Mouse (Mus musculus): Measurements from ENCODE around the gene Klf3.

The Klf3 gene

DNA sequence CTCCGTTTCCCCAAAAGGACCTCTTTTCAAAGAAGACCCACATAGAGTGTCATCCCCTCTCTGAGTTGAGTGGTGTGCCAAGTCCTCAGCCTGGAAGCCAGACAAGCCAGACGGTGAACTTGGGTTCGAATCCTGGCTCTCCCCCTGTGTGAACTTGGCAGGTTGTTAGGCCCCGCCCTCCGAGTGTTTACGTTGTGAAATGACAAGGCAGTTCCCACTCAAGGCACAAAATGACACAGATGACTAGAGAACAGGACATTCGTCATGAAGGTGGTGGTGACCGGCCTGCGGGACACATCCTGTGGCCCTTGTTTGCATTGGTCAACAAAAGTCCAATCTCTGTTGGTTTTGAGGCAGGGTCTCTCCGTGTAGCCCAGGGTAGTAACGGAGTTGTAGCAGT is 6.7 kb downstream of the Klf3 start:
- DNase-seq (ENCODE audit: low spot score in 2 of 2): no peak

DNA sequence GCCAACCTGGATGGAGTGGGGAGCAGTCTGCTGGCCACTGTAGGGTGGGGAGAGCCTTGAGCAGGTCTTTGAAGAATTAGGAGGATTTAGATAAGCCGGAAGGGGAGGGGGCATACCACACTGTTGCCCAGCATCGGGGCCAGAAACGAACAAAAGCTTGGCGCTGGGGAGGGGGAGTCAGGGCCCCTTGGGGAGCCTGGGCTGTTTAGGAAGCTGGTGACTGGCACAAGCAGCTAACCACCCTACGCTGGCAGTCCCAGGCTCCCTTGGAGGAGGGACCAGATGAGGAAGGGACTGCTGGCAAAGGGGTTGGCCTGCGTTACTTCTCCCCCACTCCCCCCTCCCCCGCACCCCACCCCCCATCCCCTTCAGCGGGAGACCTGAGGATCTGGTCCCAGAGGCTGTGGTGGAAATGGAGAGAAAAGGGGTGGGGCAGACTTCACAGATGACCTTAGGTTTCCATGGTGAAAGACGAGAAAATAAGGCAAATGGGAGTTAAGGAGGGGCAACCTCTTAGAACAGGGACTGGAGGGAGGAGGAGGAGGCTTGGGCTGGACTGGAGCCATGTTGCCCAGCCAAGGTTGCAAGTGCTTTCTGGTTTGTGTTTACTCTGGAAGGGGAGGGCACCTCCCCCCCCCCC is 7.8 kb downstream of the Klf3 start:
- DNase-seq (ENCODE audit: low spot score in 2 of 2): no peak

DNA sequence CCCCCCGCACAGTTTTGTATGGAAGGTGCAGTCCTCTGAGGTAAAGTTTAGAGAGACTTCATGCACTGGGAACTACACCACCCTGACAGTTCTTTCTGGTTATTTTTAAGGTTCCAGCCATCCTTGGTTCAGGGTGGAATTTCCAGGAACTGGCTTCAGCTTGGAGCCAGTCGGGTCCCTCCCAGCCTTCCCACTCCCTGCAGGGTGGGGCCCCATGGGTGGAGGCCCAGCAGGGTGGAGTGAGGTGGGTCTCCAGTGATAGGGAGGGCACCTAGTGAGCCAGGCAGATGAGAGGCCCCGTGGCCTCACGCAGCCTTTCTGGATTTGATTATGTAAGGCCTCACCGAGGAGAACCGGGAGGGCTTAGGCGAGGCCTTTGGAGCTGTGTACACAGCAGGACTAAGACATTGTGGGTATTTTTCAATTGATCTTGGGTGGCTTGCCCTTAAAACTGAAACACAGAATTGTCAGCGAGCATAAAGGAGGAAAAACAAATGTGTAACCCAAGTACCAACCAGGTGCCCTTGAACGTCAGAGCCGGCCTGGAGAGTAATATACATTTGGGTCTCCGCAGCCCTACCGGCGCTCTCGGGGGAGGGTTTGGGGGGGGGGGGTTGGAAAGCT is 8.4 kb downstream of the Klf3 start:
- DNase-seq (ENCODE audit: low spot score in 2 of 2): no peak

DNA sequence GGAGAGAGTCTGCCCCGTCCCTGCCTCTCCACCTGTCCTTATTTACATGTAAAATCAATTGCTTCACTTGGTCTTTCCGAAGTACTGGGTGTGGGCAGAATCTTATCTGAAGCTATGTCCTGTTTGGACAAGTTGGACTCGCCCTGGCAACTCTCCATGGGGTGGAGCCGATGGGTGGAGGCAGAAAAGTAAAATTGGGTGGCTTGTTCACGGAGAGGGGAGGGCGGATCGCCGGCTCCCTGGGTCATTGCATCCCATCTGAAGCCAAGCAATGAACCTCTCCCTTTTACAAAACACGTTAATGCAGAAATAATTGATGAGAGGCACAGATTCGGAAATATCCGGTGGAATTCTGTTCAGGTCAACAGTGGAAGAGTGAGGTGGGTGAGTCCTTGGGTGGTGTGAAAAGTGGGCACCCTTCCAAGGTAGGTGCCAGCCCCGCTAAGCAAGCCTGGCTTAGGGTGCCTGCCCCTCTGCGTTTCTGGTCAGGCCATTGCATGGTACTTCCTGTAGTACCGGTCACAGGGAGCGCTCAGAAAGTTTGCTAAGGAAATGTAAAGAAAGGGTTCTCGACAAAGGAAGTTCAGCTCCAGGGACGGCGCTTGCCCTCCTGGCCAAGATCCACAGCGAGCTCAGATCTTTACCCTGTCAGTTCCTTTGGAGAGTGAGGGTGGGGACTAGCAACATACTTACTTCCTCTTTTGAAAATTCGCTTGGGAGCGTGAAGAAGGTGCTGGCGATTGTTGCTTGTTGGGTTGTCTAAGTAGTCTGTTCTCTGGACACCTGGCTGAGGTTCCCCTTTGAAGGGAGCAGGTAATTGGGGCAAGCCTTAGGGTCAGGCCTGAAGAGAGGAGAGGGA is 9.2 kb downstream of the Klf3 start:
- DNase-seq (ENCODE audit: low spot score in 2 of 2): no peak

DNA sequence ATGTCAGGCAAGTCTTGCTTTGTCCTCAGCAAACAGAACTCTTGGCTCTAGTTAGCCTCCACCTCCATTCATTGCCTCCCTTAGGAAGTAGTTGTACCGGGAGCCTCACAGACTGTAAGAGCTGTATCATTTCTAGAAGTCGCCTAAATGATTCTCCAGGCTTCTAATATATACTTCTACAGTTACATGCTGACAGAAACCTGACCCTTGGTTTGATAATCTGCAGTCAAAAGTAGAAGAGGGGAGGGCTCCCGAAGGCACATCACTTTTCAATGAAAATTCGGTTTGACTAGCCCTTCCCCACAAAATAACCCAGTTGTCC is 9.8 kb downstream of the Klf3 start:
- no peak for DNase-seq (ENCODE audit: low spot score in 2 of 2)

DNA sequence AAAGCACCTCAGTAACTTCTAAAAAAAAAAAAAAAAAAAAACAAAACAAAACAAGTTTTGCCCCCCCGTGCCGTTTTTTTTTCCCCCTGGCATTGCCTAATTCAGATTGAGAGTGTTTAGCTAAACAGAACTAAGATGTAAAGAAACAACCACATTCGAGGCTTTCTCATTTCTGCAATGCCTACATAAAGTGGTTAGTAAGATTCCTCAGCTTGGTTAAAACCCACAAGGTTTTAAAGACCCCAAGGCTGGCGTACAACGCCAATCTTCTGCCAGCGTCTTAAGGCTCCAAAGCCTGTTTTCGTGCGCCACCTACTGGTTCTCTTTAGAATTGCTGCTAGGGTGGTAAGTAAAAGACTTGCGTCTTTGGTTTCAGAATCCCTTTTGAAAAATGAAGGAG is 10.2 kb downstream of the Klf3 start:
- DNase-seq (ENCODE audit: low spot score in 2 of 2): peak in 1 of 2 experiments; percentile 63

DNA sequence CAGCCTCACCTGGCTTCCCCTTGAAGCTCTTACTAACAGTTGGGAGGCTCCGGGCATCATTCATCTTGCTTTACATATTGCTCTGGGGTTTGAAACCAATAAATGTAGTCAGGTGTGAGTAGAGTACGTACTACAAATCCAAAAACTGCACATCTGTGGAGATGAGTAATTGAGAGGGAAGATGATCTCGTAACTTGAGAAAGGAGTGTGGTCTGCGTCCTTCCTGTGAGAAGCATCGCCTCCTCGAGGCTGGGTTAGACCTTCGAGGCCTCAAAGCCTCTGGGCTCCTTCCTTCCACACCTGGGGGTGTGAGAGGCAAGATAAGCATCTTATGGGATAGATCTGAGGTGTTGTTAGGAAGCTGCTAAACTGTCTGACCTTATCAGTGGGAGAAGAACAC is 11.2 kb downstream of the Klf3 start:
- DNase-seq (ENCODE audit: low spot score in 2 of 2): no peak

DNA sequence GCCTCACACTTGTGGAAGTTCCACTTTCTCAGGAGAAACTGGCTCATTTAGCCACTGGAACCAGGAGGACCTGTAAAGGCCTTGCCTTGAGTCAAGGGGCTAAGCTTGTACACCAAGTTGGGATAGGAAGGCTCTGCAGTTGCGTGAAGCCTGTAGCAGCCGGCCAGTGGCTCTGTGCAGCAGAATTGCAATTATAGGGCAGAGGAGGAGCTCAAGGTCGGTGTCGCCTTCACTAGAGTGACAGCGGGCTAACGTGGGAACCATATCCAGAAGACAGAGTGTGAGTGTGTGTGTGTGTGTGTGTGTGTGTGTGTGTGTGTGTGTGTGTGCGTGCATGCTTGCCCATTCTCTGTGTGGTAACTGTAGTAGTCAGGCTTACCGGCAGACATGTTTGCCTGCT is 12.4 kb downstream of the Klf3 start:
- DNase-seq (ENCODE audit: low spot score in 2 of 2): no peak

DNA sequence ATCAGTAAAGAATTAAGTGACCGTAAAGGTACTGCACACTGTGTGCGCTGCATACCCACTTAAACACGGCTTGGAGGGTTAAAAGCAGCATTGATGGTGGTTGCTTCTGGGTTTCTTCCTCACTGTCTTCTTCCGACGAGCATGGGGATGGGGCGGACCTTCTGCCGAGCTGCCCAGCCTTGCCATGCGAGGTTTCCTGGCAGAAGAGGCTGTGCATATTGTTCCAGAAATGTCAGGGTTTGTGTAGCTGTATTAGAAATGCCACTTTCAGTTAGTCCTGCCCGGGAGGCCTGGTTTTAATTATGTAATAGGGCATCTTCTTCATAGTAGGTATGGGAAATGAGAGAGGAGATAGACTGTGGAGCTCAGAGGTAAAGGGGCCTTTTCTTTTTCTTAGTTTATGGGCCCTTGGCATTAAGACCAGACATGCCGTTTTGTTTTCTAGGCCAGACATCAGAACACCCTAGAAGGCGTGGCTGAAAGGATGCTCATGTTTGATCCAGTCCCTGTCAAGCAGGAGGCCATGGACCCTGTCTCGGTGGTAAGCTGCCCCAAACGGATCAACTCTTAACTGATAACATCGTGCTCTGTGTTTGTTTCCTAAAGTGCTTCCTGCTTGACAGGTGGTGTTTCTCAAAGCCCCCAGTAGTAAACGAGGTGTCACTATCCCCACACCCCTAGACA is 13.2 kb downstream of the Klf3 start:
- DNase-seq (ENCODE audit: low spot score in 2 of 2): no peak

DNA sequence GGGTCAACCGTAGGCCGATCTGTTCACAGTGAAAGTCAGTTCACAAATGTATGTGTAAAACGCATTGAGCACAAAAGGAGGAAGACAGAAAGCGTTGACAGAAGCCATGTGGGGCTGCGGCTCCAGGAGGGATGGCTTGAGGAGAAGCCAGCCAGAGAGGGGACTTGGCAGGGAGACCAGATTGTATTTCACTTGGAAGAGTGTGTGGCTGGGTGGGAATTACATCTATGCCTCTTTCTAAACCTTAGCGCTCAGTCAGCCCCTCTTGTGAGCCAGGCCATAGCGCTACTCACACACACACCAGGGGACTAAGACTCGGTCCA is 13.7 kb downstream of the Klf3 start:
- DNase-seq (ENCODE audit: low spot score in 2 of 2): no peak

DNA sequence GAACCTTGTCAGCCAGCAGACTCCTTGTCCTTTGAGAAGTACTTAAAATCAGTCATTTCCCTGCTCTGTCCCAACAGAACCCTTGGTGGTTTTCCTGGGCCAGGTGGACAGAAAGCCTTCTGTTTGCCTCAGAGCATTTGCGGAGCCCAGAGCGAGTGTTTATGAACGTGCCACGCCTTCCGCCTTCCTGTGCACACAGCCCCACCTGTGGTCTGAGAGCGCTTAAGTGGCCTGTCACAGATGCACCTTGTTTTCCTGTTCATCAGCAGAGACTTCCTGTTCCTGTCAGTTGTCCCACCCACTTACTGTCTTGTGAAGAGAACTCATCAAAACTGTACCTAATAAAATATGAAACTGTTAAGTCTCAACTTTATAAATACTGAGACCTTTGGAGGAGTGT is 16.2 kb downstream of the Klf3 start:
- no peak for DNase-seq (ENCODE audit: low spot score in 2 of 2)

DNA sequence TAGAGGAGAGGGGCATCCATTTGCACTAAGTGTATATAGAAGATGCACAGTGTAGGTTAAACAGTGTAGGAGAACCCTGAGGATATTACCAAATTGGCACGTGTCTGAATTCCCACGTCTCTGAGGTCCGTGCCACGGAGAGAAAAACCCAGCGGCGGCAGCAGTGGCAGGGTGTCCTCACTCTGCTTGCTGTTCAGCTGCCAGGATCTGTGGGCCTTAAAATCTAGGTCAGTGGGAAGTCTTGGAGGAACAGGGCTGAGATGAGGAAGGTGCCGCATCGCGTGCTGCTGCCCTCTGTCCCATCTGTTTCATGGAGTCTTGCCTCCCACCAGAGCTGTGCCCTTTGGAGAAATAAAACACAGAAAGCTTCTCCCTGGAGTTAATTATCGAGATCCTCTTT is 16.9 kb downstream of the Klf3 start:
- no peak for DNase-seq (ENCODE audit: low spot score in 2 of 2)

DNA sequence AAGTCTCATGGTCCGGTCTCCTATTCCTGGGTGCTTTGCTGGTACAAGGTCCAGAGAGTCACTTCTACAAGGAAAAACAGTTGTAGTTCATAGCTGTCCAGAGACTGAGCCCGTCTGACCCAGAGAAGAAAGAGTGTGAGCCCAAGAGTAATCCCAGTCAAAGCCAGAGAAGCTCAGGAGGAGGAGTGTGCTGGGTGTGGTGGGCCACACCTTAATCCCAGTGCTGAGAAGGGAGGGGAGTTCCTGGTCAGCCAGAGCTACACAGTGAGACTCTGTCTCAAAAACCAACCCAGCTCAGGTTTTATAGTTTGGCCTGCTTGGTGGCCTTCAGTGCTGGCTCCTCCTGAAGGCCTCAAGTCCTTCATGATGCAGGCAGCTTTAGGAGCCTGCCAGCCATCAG is 18.1 kb downstream of the Klf3 start:
- no peak for DNase-seq (ENCODE audit: low spot score in 2 of 2)

DNA sequence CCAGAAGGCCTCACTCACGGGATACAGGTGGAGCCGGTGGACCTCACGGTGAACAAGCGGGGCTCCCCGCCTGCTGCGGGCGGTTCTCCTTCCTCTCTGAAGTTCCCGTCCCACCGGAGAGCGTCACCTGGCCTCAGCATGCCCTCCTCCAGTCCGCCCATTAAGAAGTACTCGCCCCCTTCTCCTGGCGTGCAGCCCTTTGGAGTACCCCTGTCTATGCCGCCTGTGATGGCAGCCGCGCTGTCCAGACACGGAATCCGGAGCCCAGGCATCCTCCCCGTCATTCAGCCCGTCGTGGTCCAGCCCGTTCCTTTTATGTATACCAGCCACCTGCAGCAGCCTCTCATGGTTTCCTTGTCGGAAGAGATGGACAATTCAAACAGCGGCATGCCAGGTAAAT is 18.8 kb downstream of the Klf3 start:
- DNase-seq (ENCODE audit: low spot score in 2 of 2): no peak

DNA sequence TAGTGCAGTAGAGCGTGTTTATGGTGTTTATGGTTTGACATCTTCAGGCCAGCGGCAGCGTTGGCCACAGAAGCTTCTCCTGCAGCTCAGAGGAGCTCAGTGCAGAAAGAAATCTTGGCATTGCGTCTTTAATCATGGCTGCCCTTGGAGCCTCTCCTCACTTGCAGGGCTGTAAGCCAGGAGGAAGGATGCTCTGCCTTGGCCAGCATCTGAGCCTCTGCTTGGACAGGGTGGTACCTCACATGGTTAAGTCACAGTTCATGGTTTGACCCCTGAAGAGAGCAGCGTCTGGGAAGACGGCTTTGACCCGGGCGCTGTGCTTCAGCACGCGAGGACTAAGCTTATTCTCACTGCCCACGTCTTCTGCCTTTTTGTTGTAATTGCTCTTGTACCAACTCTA is 20.2 kb downstream of the Klf3 start:
- DNase-seq (ENCODE audit: low spot score in 2 of 2): no peak

DNA sequence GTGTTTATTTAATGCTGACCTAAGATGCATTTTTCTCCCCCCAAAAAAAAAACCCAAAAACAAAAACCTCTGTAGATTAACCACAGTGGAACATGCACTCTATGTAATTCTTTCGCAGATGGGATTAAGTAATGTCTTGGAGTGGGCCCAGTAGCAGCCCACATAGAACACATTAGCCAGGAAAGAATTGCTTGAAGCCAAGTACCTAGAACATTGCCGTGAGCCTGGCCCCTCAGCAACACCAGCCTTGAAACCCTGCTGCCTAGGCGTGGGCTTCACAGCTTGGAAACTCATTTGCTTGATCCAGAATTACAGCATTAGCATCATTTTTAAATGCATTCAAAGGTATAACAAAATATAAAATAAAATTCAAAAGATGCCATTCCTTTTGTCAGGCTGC is 21.6 kb downstream of the Klf3 start:
- peak; percentile 52 to 60 for DNase-seq (ENCODE audit: low spot score in 2 of 2)

DNA sequence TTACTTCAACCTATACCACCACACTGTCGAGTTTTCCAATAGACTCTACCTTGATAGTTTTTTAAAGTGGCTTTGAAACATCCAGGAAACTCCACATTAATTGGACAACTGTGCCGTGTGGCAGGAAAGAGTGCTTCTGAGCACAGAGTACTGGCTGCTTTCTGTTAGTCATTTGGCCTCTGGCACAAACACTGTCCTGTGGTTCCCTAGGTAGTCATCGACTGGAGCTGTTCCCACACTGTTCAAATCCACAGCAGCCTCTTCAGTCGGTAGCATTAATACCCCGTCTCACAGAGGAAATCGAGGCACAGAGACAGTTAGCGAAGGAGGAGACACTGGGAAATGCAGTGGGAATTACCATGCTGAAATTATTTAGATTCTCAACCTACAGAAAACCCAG is 22.3 kb downstream of the Klf3 start:
- DNase-seq (ENCODE audit: low spot score in 2 of 2): no peak

DNA sequence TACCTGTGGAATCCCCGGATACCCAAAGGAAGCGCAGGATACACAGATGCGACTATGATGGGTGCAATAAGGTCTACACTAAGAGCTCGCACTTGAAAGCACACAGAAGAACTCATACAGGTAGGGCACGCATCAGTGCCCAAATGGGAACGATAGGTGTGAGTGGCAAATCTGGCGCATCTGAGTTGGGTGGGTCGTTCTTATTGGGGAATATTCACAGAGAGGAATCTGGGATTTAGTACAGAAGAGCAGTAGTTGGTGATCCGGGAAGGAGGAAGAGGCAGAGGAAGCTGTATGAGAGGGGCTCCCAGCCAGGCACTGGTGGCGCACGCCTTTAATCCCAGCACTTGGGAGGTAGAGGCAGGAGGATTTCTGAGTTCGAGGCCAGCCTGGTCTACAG is 24.0 kb downstream of the Klf3 start:
- no peak for DNase-seq (ENCODE audit: low spot score in 2 of 2)

DNA sequence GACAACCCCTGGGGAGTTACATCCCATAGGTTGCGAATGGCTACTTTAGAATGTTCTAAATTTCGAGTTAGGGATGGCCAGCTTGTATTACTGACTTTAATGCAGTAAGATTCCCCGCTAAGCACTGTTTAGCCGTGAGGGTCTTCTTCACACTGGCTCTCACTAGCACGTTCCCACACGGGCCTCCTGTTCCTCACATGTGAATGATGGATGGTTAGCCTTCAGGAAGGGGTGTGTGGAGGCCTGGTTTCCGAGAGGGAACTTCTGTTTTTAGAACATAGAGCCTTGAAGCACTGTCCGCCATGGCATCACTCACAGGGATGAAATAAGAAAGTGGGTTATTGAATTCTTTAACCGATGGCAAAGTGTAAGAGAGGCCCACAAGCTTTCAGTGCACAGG is 25.1 kb downstream of the Klf3 start:
- no peak for DNase-seq (ENCODE audit: low spot score in 2 of 2)

DNA sequence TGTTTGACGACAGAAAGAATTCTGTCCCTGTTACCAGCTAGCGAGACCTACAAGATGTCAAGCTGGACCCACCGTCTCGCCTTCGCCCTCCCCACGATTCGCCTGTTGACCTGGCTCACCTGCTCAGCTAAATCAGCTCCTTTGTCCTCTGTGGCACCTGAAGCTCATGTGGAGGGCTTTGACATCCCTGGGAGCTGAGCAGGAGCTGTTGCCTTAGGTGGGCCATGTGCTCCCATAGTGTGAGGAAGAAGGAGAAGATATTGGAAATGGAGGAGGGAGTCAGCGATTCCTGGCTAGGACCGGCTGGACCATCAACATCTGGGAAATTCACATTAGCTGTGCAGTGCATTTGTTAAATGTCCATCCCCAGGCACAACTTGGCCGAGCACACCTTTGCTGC is 26.4 kb downstream of the Klf3 start:
- no peak for DNase-seq (ENCODE audit: low spot score in 2 of 2)

DNA sequence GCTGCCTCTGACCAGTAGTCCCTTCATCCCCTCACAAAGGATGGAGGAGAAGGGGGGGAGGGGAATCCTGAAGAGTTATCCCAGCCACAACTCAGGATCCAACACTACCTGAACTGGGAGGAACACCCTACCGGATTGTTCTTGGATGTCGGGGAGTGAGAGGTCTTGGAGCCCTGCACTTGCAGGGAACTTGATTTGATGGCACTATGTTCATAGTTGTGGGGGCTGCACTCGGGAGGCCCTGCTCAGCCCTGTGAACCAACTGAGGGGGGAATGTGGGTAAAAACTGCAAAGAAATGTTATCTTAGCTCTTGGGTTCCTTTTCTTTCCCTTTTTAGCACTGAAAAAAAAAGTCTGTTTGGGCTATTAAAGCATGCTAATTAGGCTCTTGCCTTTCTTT is 27.6 kb downstream of the Klf3 start:
- no peak for DNase-seq (ENCODE audit: low spot score in 2 of 2)

DNA sequence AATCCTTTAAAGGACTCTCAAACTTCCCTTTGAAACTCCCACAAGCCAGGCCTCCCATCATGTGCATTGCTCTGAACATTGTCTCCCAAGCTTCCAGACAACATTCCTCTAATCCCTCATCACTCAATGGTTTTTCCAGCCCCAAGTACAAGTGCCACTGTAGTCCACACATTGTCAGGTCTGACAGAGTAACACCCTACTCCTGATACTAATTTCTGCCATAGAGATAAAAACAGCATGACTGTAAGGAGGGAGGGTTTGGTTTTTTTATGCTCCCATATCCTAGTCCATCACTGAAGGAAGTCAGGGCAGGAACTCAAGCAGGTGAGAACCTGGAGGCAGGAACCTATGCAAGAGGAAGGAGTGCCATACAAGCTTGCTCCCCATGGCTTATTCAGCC is 30.2 kb downstream of the Klf3 start:
- no peak for DNase-seq (ENCODE audit: low spot score in 2 of 2)

DNA sequence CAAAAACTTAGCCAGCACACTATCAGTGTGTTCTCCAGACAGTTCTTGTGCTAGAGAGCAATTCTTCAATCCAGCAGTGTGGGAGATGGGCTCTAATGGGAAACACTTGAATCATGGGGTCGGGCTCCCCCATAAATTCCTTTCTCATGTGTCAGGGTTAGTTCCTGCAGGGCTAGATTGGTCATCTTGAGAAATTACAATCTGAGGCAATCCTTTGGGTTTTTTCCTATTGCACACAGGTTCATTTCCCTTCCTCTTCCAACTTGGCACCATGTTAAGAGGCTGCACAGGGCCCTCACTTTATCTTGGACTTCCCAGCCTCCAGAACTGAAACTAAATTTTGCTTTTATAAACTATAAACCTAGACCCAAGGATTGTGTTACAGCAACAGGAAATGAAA is 31.0 kb downstream of the Klf3 start:
- no peak for DNase-seq (ENCODE audit: low spot score in 2 of 2)

Measured in right cerebral cortex, postnatal 36 days (tissue).